Mouse (Mus musculus): ENCODE data around the gene Brd2. TPM values are rescaled to one million over a fixed set of nuclear protein-coding genes. Genes with fewer than 3 reads are reported as not detected.

Brd2 gene
- polyA plus RNA-seq, 1 experiment from 2014 or later = 125 TPM

DNA sequence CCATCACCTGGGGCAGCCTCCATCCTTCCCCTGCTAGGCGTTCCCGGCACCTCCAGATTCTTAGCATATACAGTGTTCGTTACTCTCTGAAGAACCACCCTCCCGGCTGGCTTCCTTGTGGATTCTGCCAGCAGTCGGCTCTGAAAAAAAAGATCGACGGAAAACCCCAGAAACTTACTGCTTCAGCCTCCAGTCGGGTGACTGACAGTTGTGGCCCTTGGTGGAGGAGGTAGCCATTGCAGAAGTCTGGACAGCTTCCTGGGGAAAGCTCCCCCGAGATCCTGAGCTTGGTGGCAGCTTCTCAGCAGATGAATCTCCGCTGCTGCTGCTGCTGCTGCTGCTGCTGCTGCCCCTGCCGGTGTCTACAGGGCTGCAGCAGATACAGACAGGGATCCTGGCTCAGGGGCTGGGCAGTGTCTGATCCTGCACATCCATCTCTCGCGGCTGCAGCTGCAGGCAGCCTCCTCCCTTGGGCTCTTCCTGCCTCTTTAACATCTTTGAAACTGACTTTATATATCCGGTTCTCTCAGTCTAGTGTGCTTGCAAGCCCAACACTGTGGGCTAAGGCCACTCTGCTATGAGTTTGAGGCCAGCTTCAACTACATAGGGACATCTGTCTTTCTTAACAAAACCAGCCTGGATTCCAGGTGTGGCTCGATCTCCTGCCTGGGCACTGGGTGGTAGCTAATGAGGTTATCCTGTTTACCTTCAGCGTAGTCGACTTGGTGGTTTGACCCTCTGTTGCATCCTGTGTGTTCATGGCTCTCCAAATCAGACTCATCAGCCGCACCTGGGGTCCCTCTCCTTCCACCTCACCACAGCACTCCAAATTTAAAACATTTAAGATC is 6.7 kb upstream of the Brd2 start:
- Histone ChIP-seq H3K27ac (0 out of 2 replicates have a peak overlapping the region, but pooled peaks have one; percentile 7), H3K9me3 (replicated peaks) (no peaks in the 10 kb centered on the region), H3K4me3 (no peak overlapping the region), H3K27me3 (peaks cover 7% of the 10 kb centered on the region; the same call in 1 of the 2 replicates), H3K4me2 (peak overlapping the region; percentile 35), H3K36me3 (ENCODE audit: poor library complexity, severe bottlenecking) (no peaks in the 10 kb centered on the region), H3K9ac (peak overlapping the region; percentile 18; the same call in 1 of the 2 replicates), H3K4me1 (peaks cover 20% of the 10 kb centered on the region)
- 25% methylated on average over 18 of the region's 18 CpGs for whole genome bisulfite sequencing
- ATAC-seq = peak; percentile 11; the same call in 1 of the 2 replicates

- Histone ChIP-seq H3K4me1 (peaks cover 27% of the 10 kb centered on the region), H3K9ac (peak overlapping the region; percentile 18; the same call in 1 of the 2 replicates), H3K27me3 (peaks cover 7% of the 10 kb centered on the region; the same call in 1 of the 2 replicates), H3K4me2 (peak overlapping the region; percentile 35), H3K36me3 (ENCODE audit: poor library complexity, severe bottlenecking) (no peaks in the 10 kb centered on the region), H3K9me3 (replicated peaks) (no peaks in the 10 kb centered on the region), H3K4me3 (no peak overlapping the region), H3K27ac (no peak overlapping the region)
- 17% methylated on average over 13 of the region's 13 CpGs for WGBS
- peak; percentile 52; the same call in 1 of the 2 replicates for ATAC-seq
Measured at GRCm38 (mm10) chr17:34128264-34128937, 6.0 kb upstream of the Brd2 start.

- H3K9ac ChIP-seq = no peak overlapping the region
- ATAC-seq = no peak
- H3K36me3 ChIP-seq (ENCODE audit: poor library complexity, severe bottlenecking) = no peaks in the 10 kb centered on the region
- H3K4me1 ChIP-seq = peaks cover 31% of the 10 kb centered on the region
- H3K4me2 ChIP-seq = no peak overlapping the region
- no peak overlapping the region for H3K4me3 ChIP-seq
- peaks cover 7% of the 10 kb centered on the region; the same call in 1 of the 2 replicates for H3K27me3 ChIP-seq
- no peaks in the 10 kb centered on the region for H3K9me3 ChIP-seq (replicated peaks)
- 21% methylated on average over 6 of the region's 6 CpGs for WGBS
- H3K27ac ChIP-seq = no peak overlapping the region
Measured at GRCm38 (mm10) chr17:34127475-34127874, 5.0 kb upstream of the Brd2 start.

DNA sequence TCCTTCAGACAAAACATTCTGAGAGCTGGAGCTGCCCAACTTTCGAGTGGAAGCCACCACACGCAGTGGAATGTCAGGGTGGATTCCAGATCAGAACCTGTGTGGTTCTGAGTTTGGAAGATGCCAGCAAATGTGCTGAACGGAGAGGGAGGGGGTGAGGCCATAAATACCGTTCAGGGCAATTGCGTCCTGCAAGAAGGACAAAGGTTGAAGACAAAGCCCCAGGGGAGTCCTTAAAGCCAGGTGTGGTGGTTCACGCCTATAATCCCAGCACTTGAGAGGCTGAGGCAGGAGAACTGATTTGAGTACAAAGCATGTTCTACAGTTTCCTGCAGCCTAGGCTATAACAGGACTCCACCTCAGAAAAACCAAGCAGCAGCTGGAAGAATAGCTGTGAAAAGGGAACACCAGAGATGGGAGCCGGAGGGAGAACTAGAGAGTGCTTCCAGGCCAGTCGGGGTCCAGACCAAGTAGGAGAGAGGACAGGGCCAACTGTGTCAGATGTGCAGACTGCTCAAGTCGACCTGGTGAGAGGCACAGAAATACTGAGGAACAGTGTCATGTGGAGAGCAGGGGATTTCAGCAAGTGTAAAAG is 4.5 kb upstream of the Brd2 start:
- H3K9me3 ChIP-seq (replicated peaks) = no peaks in the 10 kb centered on the region
- peaks cover 31% of the 10 kb centered on the region for H3K4me1 ChIP-seq
- peaks cover 7% of the 10 kb centered on the region; the same call in 1 of the 2 replicates for H3K27me3 ChIP-seq
- no peak overlapping the region for H3K4me3 ChIP-seq
- H3K36me3 ChIP-seq (ENCODE audit: poor library complexity, severe bottlenecking) = no peaks in the 10 kb centered on the region
- H3K27ac ChIP-seq = no peak overlapping the region
- no peak overlapping the region for H3K4me2 ChIP-seq
- H3K9ac ChIP-seq = no peak overlapping the region
- no peak for ATAC-seq
- 63% methylated on average over 9 of the region's 9 CpGs for WGBS

DNA sequence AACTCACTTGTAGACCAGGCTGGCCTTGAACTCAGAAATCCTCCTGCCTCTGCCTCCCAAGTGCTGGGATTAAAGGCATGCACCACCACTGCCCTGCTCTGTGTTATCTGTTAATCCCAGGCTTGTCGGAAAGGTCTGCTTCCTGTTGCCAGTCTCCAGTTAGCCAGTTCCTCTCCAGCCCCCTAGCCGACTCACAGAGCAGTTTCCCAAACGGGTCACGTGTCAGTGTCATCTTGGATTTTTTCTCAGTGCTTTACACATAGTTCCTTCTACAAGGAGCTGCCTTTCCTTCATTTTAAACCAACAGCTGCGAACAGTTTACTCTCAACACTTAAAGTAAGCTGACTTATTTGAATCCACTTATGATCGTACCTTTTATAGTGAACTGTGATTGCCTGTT is 2.2 kb upstream of the Brd2 start:
- 0 out of 2 replicates have a peak overlapping the region, but pooled peaks have one; percentile 18 for H3K4me2 ChIP-seq
- H3K4me1 ChIP-seq = peaks cover 31% of the 10 kb centered on the region

DNA sequence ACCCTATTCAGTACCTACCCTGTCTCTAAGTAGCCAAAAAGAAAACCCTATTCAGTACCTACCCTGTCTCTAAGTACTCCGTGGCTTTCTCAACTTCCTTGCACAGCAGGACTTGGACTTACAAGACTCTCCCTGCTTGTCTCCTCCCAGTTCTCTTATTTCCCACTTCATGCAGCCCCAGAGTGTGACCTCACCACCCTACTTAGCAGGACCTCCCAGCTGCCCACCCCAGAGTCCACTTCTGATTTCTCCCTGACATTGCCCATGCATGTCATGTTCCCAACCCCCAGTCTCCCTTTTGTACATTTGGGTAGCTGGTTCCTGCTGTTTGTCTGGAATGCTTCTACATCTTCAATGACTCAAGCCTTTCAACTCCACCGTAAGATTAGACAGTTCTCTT is 1.1 kb upstream of the Brd2 start:
- Histone ChIP-seq H3K9me3 (replicated peaks) (no peaks in the 10 kb centered on the region), H3K4me2 (peak overlapping the region; percentile 87), H3K4me3 (peak overlapping the region; percentile 100), H3K27me3 (no peaks in the 10 kb centered on the region), H3K27ac (peak overlapping the region; percentile 37), H3K4me1 (peaks cover 22% of the 10 kb centered on the region), H3K9ac (peak overlapping the region; percentile 97), H3K36me3 (ENCODE audit: poor library complexity, severe bottlenecking) (peaks cover 5% of the 10 kb centered on the region)
- ATAC-seq = no peak
- WGBS = 2% methylated on average over 2 of the region's 2 CpGs

More for the DNA sequence above, 2.2 kb upstream of the Brd2 start:
- Histone ChIP-seq H3K36me3 (ENCODE audit: poor library complexity, severe bottlenecking) (no peaks in the 10 kb centered on the region), H3K27me3 (peaks cover 7% of the 10 kb centered on the region; the same call in 1 of the 2 replicates), H3K9me3 (replicated peaks) (no peaks in the 10 kb centered on the region), H3K4me3 (no peak overlapping the region), H3K27ac (no peak overlapping the region), H3K9ac (no peak overlapping the region)
- 88% methylated on average over 6 of the region's 6 CpGs for WGBS
- no peak for ATAC-seq

DNA sequence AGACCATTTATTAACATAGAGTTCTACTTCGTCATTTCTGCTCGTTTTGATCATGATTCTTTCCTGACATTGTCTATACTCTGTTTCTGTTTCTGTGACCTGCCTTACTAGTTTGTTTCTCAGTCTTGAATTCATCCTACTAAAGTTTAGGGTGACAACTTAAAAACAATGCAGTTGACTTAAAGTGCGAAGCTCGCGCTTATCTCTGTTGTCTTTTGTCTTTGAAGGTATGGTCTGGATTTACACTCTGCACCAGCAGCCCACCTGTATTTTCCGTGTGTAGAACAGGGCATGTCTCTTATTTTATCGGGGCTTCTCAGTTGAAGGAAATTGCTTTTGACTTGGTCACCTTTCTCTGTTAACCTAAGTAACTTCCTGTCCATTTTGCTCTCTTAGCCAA is 677 bp upstream of the Brd2 start:
- peaks cover 18% of the 10 kb centered on the region for H3K4me1 ChIP-seq
- H3K4me3 ChIP-seq = peak overlapping the region; percentile 100
- H3K36me3 ChIP-seq (ENCODE audit: poor library complexity, severe bottlenecking) = peaks cover 9% of the 10 kb centered on the region
- peak overlapping the region; percentile 87 for H3K4me2 ChIP-seq
- H3K9ac ChIP-seq = peak overlapping the region; percentile 97
- H3K9me3 ChIP-seq (replicated peaks) = no peaks in the 10 kb centered on the region
- no peak for ATAC-seq
- peak overlapping the region; percentile 100 for H3K27ac ChIP-seq
- H3K27me3 ChIP-seq = no peaks in the 10 kb centered on the region
- WGBS = 2% methylated on average over 7 of the region's 7 CpGs

GRCm38 (mm10) chr17:34121879-34122187 is 601 bp downstream of the Brd2 start:
- Histone ChIP-seq H3K4me2 (peak overlapping the region; percentile 87), H3K4me1 (peaks cover 22% of the 10 kb centered on the region), H3K4me3 (peak overlapping the region; percentile 100), H3K27me3 (no peaks in the 10 kb centered on the region), H3K9me3 (replicated peaks) (no peaks in the 10 kb centered on the region), H3K27ac (peak overlapping the region; percentile 100), H3K9ac (peak overlapping the region; percentile 97), H3K36me3 (ENCODE audit: poor library complexity, severe bottlenecking) (peaks cover 16% of the 10 kb centered on the region)
- ATAC-seq = no peak
- under 1% methylated on average over 8 of the region's 10 CpGs for WGBS

- Histone ChIP-seq H3K27me3 (no peaks in the 10 kb centered on the region), H3K36me3 (ENCODE audit: poor library complexity, severe bottlenecking) (peaks cover 21% of the 10 kb centered on the region), H3K4me1 (peaks cover 26% of the 10 kb centered on the region), H3K9ac (peak overlapping the region; percentile 97), H3K4me2 (peak overlapping the region; percentile 87), H3K27ac (peak overlapping the region; percentile 100), H3K4me3 (peak overlapping the region; percentile 100), H3K9me3 (replicated peaks) (no peaks in the 10 kb centered on the region)
- ATAC-seq = peak; percentile 8; the same call in 1 of the 2 replicates
- under 1% methylated on average over 29 of the region's 35 CpGs for WGBS
Measured at GRCm38 (mm10) chr17:34121172-34121878, 1.1 kb downstream of the Brd2 start.

- H3K36me3 ChIP-seq (ENCODE audit: poor library complexity, severe bottlenecking) = peaks cover 26% of the 10 kb centered on the region
- no peaks in the 10 kb centered on the region for H3K27me3 ChIP-seq
- 0% methylated on average over 26 of the region's 31 CpGs for WGBS
- peak overlapping the region; percentile 100 for H3K4me3 ChIP-seq
- 0 out of 2 replicates have a peak, but pooled peaks have one; percentile 0 for ATAC-seq
- peak overlapping the region; percentile 97 for H3K9ac ChIP-seq
- peaks cover 31% of the 10 kb centered on the region for H3K4me1 ChIP-seq
- H3K27ac ChIP-seq = peak overlapping the region; percentile 100
- H3K4me2 ChIP-seq = peak overlapping the region; percentile 87
- H3K9me3 ChIP-seq (replicated peaks) = no peaks in the 10 kb centered on the region
Measured at GRCm38 (mm10) chr17:34120814-34121171, 1.6 kb downstream of the Brd2 start.

GRCm38 (mm10) chr17:34120180-34120723 is 2.2 kb downstream of the Brd2 start:
- Histone ChIP-seq H3K36me3 (ENCODE audit: poor library complexity, severe bottlenecking) (peaks cover 32% of the 10 kb centered on the region), H3K27me3 (no peaks in the 10 kb centered on the region), H3K4me3 (peak overlapping the region; percentile 100), H3K4me2 (peak overlapping the region; percentile 87), H3K4me1 (peaks cover 37% of the 10 kb centered on the region), H3K9ac (peak overlapping the region; percentile 97), H3K27ac (peak overlapping the region; percentile 100), H3K9me3 (replicated peaks) (no peaks in the 10 kb centered on the region)
- WGBS = under 1% methylated on average over 40 of the region's 42 CpGs
- no peak for ATAC-seq

Measured in forebrain, embryonic 13.5 days (tissue).